Mouse (Mus musculus) myocyte (in vitro differentiated cells): ENCODE results near the gene AU040320. TPM values are rescaled to one million over a fixed set of nuclear protein-coding genes. Genes with fewer than 3 reads are reported as not detected.

Experiments used
- H3K27me3 ChIP-seq: one replicate; pipeline ENCODE4 v1.6.1; 2011; ENCODE audit not compliant: control insufficient read depth, insufficient read depth, insufficient read length
- H3K36me3 ChIP-seq: one replicate; pipeline ENCODE4 v1.6.1; 2011; ENCODE audit not compliant: control insufficient read depth, insufficient read depth
- H3K4me2 ChIP-seq: one replicate; pipeline ENCODE4 v1.6.1; 2011; ENCODE audit warnings: low read depth, control low read depth
- H3K4me3 ChIP-seq: one replicate; pipeline ENCODE4 v1.5.1; 2011; ENCODE audit warnings: mild to moderate bottlenecking, control low read depth, moderate library complexity
- H3K79me2 ChIP-seq: one replicate; pipeline ENCODE4 v1.6.1; 2011; ENCODE audit not compliant: control insufficient read depth, insufficient read depth
- H3ac ChIP-seq: one replicate; pipeline ENCODE4 v1.6.1; 2011; ENCODE audit not compliant: control insufficient read depth, insufficient read length
- CEBPB ChIP-seq: IDR thresholded peaks from 2 replicates; pipeline ENCODE4 v1.6.1; 2011; ENCODE audit warnings: mild to moderate bottlenecking, moderate library complexity; ENCODE audit not compliant: poor library complexity, insufficient read depth, severe bottlenecking
- E2F4 ChIP-seq: IDR thresholded peaks from one replicate; pipeline ENCODE4 v1.6.1; 2011; ENCODE audit warnings: mild to moderate bottlenecking, control low read depth, moderate library complexity; ENCODE audit not compliant: insufficient read depth
- MAX ChIP-seq: IDR thresholded peaks from one replicate; pipeline ENCODE4 v1.6.1; 2011; ENCODE audit warnings: low read depth, mild to moderate bottlenecking, control low read depth
- MYOD1 ChIP-seq, 3 experiments: IDR thresholded peaks; one replicate each; pipeline ENCODE4 v1.6.1; 2011; ENCODE audit warnings: control low read depth in 2 of 3, low read depth in 2 of 3, mild to moderate bottlenecking in 2 of 3, moderate library complexity in 1 of 3; ENCODE audit not compliant: insufficient read length in 2 of 3, control insufficient read depth in 1 of 3
- MYOG ChIP-seq, 3 experiments: IDR thresholded peaks; one replicate each; pipeline ENCODE4 v1.6.1; 2011; ENCODE audit warnings: control low read depth in 2 of 3, low read depth in 2 of 3, mild to moderate bottlenecking in 2 of 3; ENCODE audit not compliant: insufficient read length in 2 of 3, control insufficient read depth in 1 of 3, insufficient read depth in 1 of 3
- POLR2A ChIP-seq: IDR thresholded peaks from one replicate; pipeline ENCODE4 v1.6.1; 2011; ENCODE audit warnings: low read depth, mild to moderate bottlenecking, control low read depth, moderate library complexity; ENCODE audit not compliant: insufficient read length
- POLR2AphosphoS2 ChIP-seq: IDR thresholded peaks from one replicate; pipeline ENCODE4 v1.6.1; 2011; ENCODE audit warnings: low read depth, control low read depth; ENCODE audit not compliant: insufficient read length
- REST ChIP-seq: IDR thresholded peaks from one replicate; pipeline ENCODE4 v1.6.1; 2011; ENCODE audit warnings: mild to moderate bottlenecking, control low read depth, moderate library complexity; ENCODE audit not compliant: insufficient read depth, insufficient read length
- SRF ChIP-seq: IDR thresholded peaks from one replicate; pipeline ENCODE4 v1.6.1; 2011; ENCODE audit warnings: low read depth; ENCODE audit not compliant: control insufficient read depth, insufficient read length
- TCF12 ChIP-seq: IDR thresholded peaks from one replicate; pipeline ENCODE4 v1.6.1; 2011; ENCODE audit warnings: mild to moderate bottlenecking, control low read depth; ENCODE audit not compliant: poor library complexity, insufficient read depth, severe bottlenecking
- TCF3 ChIP-seq: IDR thresholded peaks from one replicate; pipeline ENCODE4 v1.6.1; 2011; ENCODE audit warnings: low read depth, control low read depth; ENCODE audit not compliant: insufficient read length
- USF1 ChIP-seq: IDR thresholded peaks from one replicate; pipeline ENCODE4 v1.6.1; 2011; ENCODE audit warnings: low read depth, mild to moderate bottlenecking, control low read depth, moderate library complexity
- polyA plus RNA-seq: library from polyadenylated mRNA; unstranded; fragments of >200 nt; fragmentation: generic; extraction: Trizol; gene quantifications from one replicate; pipeline ENCODE4 v1.2.1, GENCODE M21; 2012; ENCODE audit warnings: missing spikeins

The AU040320 gene
- polyA plus RNA-seq, 1 experiment, result 56.6 TPM

DNA sequence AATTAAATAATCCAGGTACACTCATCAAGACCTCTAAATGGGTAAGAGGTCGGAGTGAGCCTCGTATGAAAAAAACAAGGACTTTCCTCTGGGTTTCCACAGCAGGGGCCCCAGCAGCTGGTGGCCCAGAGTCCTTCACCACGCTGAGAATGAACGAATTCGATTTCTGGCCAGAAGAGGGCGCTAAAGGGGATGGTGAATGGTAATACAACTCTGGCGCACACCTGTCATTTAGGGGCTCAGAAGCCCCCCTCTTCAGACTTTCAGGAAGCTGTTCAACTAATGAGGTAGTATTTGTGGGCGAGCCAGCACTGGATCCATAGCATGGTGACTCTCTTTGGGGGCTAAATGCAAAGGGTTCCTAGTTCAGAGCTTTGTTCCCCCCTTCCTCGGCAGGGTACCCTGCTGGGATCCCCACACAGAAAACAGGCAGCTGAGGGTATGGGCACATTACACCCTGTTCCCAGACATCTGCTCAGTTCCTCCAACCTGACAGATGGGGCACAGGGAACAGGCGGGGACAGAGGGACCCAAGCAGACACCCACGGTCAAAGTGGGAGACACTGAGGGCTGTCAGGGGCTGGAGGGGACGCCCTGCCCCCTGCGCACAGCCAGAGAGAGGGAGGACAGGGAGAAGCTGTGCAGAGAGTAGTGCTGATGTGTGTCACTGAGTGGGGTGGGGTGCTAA, 7.7 kb upstream of the AU040320 start:
- TF ChIP-seq MYOG (IDR thresholded peaks at IDR 0.05; ENCODE audit: control insufficient read depth in 1 of 3, insufficient read depth in 1 of 3, insufficient read length in 2 of 3, low read depth in 2 of 3) (peak in 1 of 3 experiments; percentile 5), E2F4 (no peak), MAX (no peak), MYOD1 (IDR thresholded peaks at IDR 0.05; ENCODE audit: control insufficient read depth in 1 of 3, insufficient read length in 2 of 3, low read depth in 2 of 3) (peak in 1 of 3 experiments; percentile 8)
- Histone ChIP-seq H3K36me3 (peaks cover 5% of the 10 kb centered on the region), H3K4me3 (no peak overlapping the region), H3K79me2 (no peaks in the 10 kb centered on the region), H3K27me3 (no peaks in the 10 kb centered on the region), H3K4me2 (no peak overlapping the region), H3ac (no peak overlapping the region)

DNA sequence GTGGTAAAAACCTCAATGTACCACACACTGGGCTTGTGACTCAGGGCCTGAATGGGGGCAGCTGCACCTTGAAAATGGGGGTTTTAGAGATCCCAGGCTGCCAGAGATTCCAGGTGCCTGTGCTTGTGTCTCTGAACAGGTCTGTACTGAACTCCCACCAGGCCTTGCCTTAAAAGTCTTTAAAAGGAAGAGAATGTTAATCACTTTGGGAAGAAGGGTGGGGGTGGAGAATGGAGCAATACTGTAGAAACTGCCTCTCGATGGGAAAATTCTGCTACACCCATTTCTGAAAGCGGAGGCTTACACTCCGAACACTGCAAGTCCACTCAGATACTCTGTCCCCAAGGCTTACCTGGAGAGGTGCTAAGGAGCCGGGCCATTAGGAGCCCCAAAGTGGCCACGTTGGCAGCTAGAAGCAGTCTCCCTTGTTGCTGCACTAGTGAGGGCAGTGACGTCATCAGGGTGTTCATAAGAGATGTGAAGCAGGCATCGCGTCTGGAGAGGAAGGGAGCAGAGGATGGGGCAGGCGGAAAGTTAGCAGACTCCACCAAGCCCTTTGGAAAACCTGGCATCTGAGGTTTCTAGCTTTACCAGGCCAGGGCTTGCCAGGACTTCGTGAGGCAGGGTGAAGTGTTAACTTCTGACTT, 7.0 kb upstream of the AU040320 start:
- Histone ChIP-seq H3K36me3 (peaks cover 5% of the 10 kb centered on the region), H3K4me3 (no peak overlapping the region), H3K27me3 (no peaks in the 10 kb centered on the region), H3K4me2 (no peak overlapping the region), H3ac (no peak overlapping the region), H3K79me2 (no peaks in the 10 kb centered on the region)
- TF ChIP-seq MYOG (IDR thresholded peaks at IDR 0.05; ENCODE audit: control insufficient read depth in 1 of 3, insufficient read depth in 1 of 3, insufficient read length in 2 of 3, low read depth in 2 of 3) (no peak), REST (no peak), POLR2A (no peak), SRF (no peak), MYOD1 (IDR thresholded peaks at IDR 0.05; ENCODE audit: control insufficient read depth in 1 of 3, insufficient read length in 2 of 3, low read depth in 2 of 3) (no peak), MAX (no peak)

DNA sequence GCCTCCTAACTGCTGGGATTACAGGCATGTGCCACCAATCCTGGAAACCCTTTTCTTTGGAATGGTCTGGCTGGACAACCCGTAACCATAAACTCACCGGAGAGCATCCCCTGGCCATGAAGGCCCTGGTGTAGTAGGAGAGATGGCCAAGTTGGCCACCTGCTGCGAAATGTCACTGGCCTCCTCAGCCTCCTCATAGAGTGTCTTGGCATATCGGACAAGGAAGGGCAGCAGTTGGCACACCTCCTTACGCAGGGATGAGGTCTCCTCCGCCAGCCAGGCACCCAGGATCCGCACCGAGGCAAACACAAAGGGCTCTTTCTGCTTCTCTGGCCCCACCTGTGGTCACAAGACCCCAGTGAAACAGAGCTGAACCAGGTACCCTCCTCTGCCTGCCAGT, 5.0 kb upstream of the AU040320 start:
- H3ac ChIP-seq, result no peak overlapping the region
- no peak overlapping the region for H3K4me3 ChIP-seq
- H3K27me3 ChIP-seq, result no peaks in the 10 kb centered on the region
- H3K36me3 ChIP-seq, result peaks cover 5% of the 10 kb centered on the region
- peaks cover 4% of the 10 kb centered on the region for H3K79me2 ChIP-seq
- no peak overlapping the region for H3K4me2 ChIP-seq
- TF ChIP-seq TCF3, result no peak
- no peak for TF ChIP-seq MAX
- no peak for TF ChIP-seq MYOG (IDR thresholded peaks at IDR 0.05; ENCODE audit: control insufficient read depth in 1 of 3, insufficient read depth in 1 of 3, insufficient read length in 2 of 3, low read depth in 2 of 3)
- peak in 2 of 3 experiments; percentile 25 to 29 for TF ChIP-seq MYOD1 (IDR thresholded peaks at IDR 0.05; ENCODE audit: control insufficient read depth in 1 of 3, insufficient read length in 2 of 3, low read depth in 2 of 3)
- TF ChIP-seq POLR2AphosphoS2, result no peak
- no peak for TF ChIP-seq POLR2A
- no peak for TF ChIP-seq USF1
- no peak for TF ChIP-seq REST

DNA sequence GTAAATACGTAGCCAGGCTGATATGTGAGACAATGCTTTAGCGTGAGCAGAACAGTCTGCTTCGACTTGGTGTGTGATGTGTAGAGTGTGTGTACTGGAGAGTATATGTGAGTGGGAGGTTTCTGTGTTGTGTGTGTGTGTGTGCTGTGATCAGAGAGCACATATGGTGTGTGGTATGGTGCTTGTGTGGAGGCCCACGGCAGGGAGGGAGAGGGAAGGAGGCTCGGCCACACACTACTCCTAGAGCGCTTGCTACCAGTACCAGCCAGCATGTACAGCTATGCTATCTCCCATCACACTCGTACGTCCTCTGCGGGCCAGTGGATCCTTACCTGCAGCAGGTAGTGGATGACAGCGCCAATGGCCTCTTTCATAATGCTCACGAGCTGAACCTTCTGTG, 3.8 kb upstream of the AU040320 start:
- H3K79me2 ChIP-seq, result peaks cover 4% of the 10 kb centered on the region
- no peak overlapping the region for H3ac ChIP-seq
- no peak overlapping the region for H3K4me3 ChIP-seq
- peaks cover 5% of the 10 kb centered on the region for H3K36me3 ChIP-seq
- no peaks in the 10 kb centered on the region for H3K27me3 ChIP-seq
- no peak for TF ChIP-seq SRF
- TF ChIP-seq USF1, result no peak
- no peak for TF ChIP-seq MYOG (IDR thresholded peaks at IDR 0.05; ENCODE audit: control insufficient read depth in 1 of 3, insufficient read depth in 1 of 3, insufficient read length in 2 of 3, low read depth in 2 of 3)
- TF ChIP-seq CEBPB, result no peak
- no peak for TF ChIP-seq E2F4
- TF ChIP-seq POLR2AphosphoS2, result no peak
- no peak for TF ChIP-seq POLR2A
- no peak for TF ChIP-seq TCF12
- TF ChIP-seq TCF3, result no peak
- TF ChIP-seq REST, result no peak
- TF ChIP-seq MYOD1 (IDR thresholded peaks at IDR 0.05; ENCODE audit: control insufficient read depth in 1 of 3, insufficient read length in 2 of 3, low read depth in 2 of 3), result no peak
- no peak for TF ChIP-seq MAX
- no peak overlapping the region for H3K4me2 ChIP-seq

DNA sequence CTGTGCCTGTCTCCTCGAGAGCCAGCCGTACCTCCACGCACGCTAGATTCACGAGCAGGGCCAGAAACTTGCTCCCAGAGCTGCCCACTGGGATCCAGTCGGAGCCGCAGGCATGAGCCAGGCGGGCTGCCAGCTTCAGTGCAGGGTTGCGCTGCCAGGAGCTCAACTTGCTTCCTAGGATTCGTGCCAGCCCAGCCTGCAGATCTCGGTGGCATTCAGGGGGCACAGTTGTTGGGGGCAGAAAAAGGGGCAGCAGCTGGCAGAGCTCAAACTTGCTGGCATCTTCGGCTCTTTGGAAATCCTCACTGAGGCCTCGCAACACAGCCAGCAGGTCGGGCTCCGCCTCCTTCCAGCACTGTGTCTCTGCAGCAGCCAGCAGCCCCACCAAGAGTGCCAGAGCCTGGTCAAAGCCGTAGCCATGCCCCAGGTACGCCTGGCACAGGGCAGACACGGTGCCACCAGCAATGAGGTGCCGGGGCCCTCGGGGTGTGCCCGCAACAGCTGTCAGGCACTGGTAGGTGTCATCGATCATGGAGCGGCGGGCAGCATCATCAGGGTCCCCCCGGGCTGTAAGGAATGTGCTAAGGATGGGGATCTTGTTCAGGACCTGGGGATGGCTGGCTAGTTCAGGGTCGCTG, 3.2 kb upstream of the AU040320 start:
- H3K4me3 ChIP-seq, result no peak overlapping the region
- H3ac ChIP-seq, result no peak overlapping the region
- no peak overlapping the region for H3K4me2 ChIP-seq
- no peaks in the 10 kb centered on the region for H3K27me3 ChIP-seq
- H3K36me3 ChIP-seq, result peaks cover 2% of the 10 kb centered on the region
- TF ChIP-seq E2F4 (no peak), TCF12 (no peak), POLR2A (no peak)
- peaks cover 4% of the 10 kb centered on the region for H3K79me2 ChIP-seq
